Mouse (Mus musculus): Measurements from ENCODE around the gene Ppp2r1a.

GRCm38 (mm10) chr17:20993716-20994115 is 48.6 kb downstream of the Ppp2r1a start:
- no peak for TF ChIP-seq ELF1 (IDR thresholded peaks at IDR 0.05; ENCODE audit: low read depth, low read length)
- no peak for TF ChIP-seq MAFK (IDR thresholded peaks at IDR 0.05; ENCODE audit: borderline replicate concordance, low read depth, low read length)
- no peak for TF ChIP-seq POLR2A (IDR thresholded peaks at IDR 0.05; ENCODE audit: control insufficient read depth in 1 of 2, insufficient read depth in 1 of 2, low read depth in 1 of 2, low read length in 2 of 2, poor library complexity in 1 of 2)
- no peak for TF ChIP-seq E2F4 (IDR thresholded peaks at IDR 0.05; ENCODE audit: borderline replicate concordance, low read depth, low read length)

All from MEL (cell line).